Mouse (Mus musculus) stomach, postnatal 0 days (tissue): Measurements from ENCODE around the gene Aldh8a1.

Experiments used
- CTCF ChIP-seq: IDR thresholded peaks from 2 replicates; pipeline ENCODE4 v1.5.1; 2016; ENCODE audit warnings: antibody characterized with exemption, low read depth, mild to moderate bottlenecking, moderate library complexity
- EP300 ChIP-seq: optimal IDR thresholded peaks from 2 replicates; pipeline ENCODE3; 2016; ENCODE audit warnings: antibody characterized with exemption

- TF ChIP-seq CTCF (no peak), EP300 (no peak)
Measured at GRCm38 (mm10) chr10:21441020-21441419, 63.9 kb downstream of the Aldh8a1 start.
